Mouse (Mus musculus) left cerebral cortex, postnatal 10 days (tissue): ENCODE measurements around the gene Kdm5c. TPM values are rescaled to one million over a fixed set of nuclear protein-coding genes. Genes with fewer than 3 reads are reported as not detected.
A peak's percentile ranks its signal among the peaks of the same experiment; 100 is the strongest.
"Not testable (repeated sequence)": the region's sequence is repeated elsewhere in the genome, so short reads cannot be mapped to it uniquely, and the experiment has no call there.

Experiments
- DNase-seq, 2 experiments: peaks; one replicate each; pipeline ENCODE4 v3.0.0; 2021 to 2022; ENCODE audit warnings: low spot score in 2 of 2, mixed read lengths in 1 of 2; ENCODE audit errors: extremely low spot score in 1 of 2
- intact Hi-C: fragments of 180-260 bp; cut with DNase I; formaldehyde crosslinking; loops from one replicate; pipeline ENCODE4 v1.15.1; 2025
- total RNA-seq, 2 experiments: library from RNA; stranded (reverse); gene quantifications; 2 replicates each; pipeline ENCODE4 v1.2.3; 2021

Gene Kdm5c
- total RNA-seq, 2 experiments from 2014 or later, result 55.0 to 70.7 TPM

DNA sequence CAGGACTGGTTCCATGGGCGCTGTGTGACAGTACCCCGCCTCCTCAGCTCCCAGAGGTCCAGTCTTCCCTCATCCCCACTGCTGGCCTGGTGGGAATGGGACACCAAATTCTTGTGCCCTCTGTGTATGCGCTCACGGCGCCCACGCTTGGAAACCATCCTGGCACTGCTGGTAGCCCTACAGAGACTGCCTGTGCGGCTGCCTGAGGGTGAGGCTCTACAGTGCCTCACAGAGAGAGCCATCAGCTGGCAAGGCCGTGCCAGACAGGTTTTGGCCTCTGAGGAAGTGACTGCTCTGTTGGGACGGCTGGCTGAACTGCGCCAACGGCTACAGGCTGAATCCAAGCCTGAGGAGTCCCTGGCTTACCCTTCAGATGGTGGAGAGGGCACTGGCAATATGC is 38.4 kb downstream of the Kdm5c start:
- intact Hi-C loops, result no loop called here
- DNase-seq, result no peak

DNA sequence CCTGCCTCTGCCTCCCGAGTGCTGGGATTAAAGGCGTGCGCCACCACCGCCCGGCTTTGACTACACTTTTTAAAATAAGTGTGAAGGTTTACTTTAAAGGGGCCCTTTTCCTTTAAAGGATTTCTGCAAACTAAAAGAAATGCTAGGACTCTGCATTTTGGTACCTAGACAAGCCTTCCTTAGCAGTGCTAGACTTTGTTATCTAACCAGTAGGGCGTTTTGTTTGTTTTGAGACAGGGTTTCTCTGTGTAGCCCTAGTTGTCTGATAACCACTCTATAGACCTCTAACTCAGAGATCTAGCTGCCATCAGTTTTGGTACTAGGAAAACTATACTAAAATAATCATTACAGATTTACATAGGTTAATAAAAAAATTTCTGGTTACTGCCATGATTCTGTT is 46.6 kb downstream of the Kdm5c start:
- intact Hi-C loops, result no loop called here
- DNase-seq, result no peak

DNA sequence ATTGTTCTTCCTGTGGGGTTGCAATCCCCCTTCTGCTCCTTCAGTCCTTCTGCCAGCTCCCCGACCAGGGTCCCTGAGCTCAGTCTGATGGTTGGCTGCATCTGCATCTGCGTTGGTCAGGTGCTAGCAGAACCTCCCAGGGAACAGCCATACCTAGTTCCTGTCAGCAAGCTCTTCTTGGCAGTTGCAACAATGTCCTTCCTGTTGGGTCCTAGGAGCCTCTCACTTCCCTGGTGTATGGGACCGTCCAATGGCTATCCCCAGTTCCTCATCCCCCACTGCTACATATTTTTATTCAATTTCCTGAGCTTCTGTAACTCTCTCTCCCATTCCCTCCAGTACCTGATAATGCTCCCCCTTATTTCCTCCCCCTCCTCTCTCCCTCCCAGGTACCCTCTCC is 51.9 kb downstream of the Kdm5c start:
- intact Hi-C loops, result no loop called here
- DNase-seq, result no peak

DNA sequence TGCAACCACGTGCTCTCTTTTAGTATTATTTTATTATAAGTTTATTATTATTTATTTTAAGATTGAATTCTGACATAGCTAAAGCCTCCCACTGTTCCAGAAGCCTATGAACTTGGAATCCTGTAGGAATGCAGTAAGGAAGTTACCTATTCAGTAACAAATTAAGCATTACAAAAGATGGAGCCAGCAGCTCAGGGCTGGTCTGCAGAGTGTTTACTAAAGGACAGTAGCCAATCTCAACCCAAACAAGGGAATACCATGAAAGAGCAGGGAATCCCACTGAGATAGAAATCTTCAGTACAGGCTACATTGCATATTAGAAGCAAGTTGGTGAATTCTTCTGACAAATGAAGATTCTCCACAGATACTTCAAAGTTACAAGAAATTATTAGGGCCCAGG is 54.2 kb downstream of the Kdm5c start:
- DNase-seq, intact Hi-C loops: not testable (repeated sequence)

DNA sequence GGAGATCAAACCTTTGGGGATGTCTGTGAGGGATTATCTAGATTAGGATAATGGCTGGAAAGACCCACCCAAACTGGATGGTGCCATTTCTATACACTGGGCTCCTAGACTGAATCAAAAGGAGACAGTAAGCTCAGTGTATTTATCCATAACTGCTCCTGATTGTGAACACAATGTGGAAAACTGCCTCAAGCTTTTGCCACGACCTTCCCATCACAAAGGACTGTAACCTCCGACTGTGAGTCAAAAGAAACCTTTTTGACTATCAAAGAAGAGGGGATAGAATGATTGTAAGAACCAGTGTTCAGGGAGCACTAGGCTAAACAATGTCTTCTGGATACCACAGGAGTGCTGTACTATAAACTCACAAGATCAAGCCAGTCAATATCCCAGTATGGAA is 73.4 kb downstream of the Kdm5c start:
- no peak for DNase-seq
- intact Hi-C loops, result no loop called here

DNA sequence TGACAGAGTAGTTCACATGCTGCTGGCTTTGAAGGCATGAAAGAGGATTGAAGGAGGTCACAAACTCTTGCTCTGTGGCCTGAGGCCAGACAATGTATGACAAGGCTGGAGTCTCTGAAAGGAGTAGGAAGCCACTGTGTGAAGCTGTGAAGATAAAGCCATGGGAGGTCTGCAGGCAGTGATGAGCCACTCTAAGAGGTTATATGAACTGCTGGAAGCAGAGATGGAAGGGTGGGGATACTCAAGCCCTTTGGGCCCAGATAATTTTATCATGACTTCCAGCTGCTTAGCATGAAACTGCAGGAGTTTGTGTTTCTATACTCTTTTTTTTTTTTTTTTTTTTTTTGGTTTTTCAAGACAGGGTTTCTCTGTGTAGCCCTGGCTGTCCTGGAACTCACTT is 74.6 kb downstream of the Kdm5c start:
- intact Hi-C loops, result no loop called here
- DNase-seq, result no peak

DNA sequence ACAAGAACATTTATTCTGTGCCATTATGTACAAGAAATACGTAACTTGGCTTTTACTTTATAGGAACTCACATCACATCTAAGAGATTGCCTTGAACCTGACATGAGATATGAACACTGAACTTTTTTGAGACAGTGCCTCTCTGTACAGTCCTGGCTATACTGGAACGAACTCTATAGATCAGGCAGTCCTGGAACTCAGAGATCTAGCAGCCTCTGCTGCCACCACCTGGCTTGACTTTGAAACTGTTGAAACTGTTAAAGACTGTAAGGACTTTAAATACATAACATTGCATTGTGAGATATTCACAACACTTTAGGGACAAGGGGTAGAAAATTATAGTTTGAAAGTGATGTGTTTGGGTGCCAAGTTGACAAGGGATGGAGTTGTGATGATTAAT is 75.1 kb downstream of the Kdm5c start:
- peak; percentile 20 to 35 for DNase-seq
- intact Hi-C loops, result no loop called here

DNA sequence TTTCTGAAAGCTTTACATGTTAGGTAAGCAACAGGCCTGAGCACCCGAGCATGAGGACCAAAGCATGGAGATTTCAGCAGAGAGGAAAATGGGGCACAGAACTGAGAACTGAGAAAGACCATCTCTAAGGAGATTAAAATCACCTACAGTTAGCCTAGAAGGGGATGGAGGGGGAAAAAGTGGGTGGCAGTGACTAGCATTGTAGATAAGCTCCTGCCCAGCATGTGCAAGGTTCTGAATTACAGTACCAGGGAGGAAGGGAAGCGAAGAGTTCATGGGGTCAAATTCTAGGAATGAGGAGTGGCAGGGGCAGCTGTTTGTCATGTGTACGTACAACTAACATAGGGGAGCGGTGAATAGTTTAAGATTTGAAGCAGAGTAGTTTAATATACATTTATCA is 87.7 kb downstream of the Kdm5c start:
- DNase-seq, result no peak
- intact Hi-C loops, result no loop called here

DNA sequence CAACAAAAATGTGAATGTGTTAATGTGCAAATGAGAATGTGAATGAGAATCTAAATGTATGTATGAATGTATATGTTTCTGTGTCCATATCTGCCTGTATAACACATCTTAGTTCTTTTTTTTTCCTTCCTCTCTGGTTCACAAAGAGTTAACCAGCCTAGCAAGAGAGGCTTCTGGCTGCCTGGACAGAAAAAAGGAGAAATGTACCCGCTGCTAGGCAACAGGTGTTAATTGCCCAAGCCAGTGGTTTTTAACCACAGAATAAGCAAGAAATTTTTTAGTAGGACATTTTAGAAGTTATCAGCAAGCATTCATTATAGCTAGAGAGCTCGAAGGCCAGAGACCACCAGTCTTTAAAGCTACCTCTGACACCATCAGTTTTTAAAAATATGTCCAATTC is 90.0 kb downstream of the Kdm5c start:
- no peak for DNase-seq
- intact Hi-C loops, result no loop called here

DNA sequence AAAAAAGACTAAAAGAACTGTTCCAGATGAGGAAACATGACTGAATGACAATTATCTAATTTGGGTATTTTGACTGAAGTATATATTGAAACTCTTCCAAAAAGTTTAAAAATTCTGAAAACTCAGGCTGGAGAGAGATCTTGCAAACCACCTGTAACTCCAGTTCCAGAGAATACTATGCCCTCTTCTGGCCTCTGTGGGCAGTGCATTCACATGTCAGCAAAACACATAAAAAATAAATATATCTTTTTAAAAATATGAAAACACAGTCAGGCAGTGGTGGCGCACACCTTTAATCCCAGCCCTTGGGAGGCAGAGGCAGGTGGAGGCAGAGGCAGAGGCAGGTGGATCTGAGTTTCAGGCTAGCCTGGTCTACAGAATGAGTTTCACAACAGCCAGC is 90.8 kb downstream of the Kdm5c start:
- intact Hi-C loops, result no loop called here
- no peak for DNase-seq

Other genes starting within 250 kb of the Kdm5c start
- gene Hsd17b10, start 231.2 kb upstream of the Kdm5c start, total RNA-seq, result 10 to 100 TPM; 39.6 to 45.3 TPM
- gene Ribc1, start 216.7 kb upstream of the Kdm5c start, total RNA-seq, result not detected
- 10 to 100 TPM; 46.8 to 48.2 TPM for gene Smc1a, start 216.6 kb upstream of the Kdm5c start, total RNA-seq
- 100 to 1,000 TPM; 105 to 110 TPM for gene Iqsec2, start 88.8 kb upstream of the Kdm5c start, total RNA-seq
- 10 to 100 TPM; 48.6 to 50.3 TPM for gene Kantr, start 94.5 kb downstream of the Kdm5c start, total RNA-seq
- gene Tspyl2, start 109.4 kb downstream of the Kdm5c start, total RNA-seq, result 10 to 100 TPM; 67.1 to 67.7 TPM
- 10 to 100 TPM; 25.1 to 25.9 TPM for gene Gpr173, start 135.7 kb downstream of the Kdm5c start, total RNA-seq